Mouse (Mus musculus) lung, embryonic 16.5 days (tissue): Measurements from ENCODE around the gene Arl4c. TPM values are rescaled to one million over a fixed set of nuclear protein-coding genes. Genes with fewer than 3 reads are reported as not detected.
A peak's percentile ranks its signal among the peaks of the same experiment; 100 is the strongest.

Source experiments
- ATAC-seq: fragments of 200-750 bp; cut with Nextera tagmentation; 2 replicates; pipeline ENCODE4 v1.8.0; 2017; ENCODE audit warnings: low read depth, mild to moderate bottlenecking, moderate library complexity
- H3K27ac ChIP-seq: fragments of 300-500 bp; sonication (generic); 2 replicates; pipeline ENCODE4 v1.5.1; 2014; ENCODE audit warnings: mild to moderate bottlenecking, control low read depth, low read length
- H3K27me3 ChIP-seq: fragments of 300-500 bp; sonication (generic); 2 replicates; pipeline ENCODE4 v1.6.1; 2014; ENCODE audit warnings: low read depth, low read length, mixed read lengths; ENCODE audit not compliant: control insufficient read depth, insufficient read depth
- H3K36me3 ChIP-seq: fragments of 300-500 bp; sonication (generic); 2 replicates; pipeline ENCODE4 v1.6.1; 2014; ENCODE audit warnings: low read length; ENCODE audit not compliant: control insufficient read depth, insufficient read depth
- H3K4me1 ChIP-seq: fragments of 300-500 bp; sonication (generic); replicated peaks from 2 replicates; pipeline ENCODE4 v1.6.1; 2014; ENCODE audit warnings: low read length, mixed read lengths; ENCODE audit not compliant: control insufficient read depth, insufficient read depth
- H3K4me2 ChIP-seq: fragments of 300-500 bp; sonication (generic); 2 replicates; pipeline ENCODE4 v1.6.1; 2014; ENCODE audit warnings: low read depth, low read length, control low read depth
- H3K4me3 ChIP-seq: fragments of 300-500 bp; sonication (generic); 2 replicates; pipeline ENCODE4 v1.5.1; 2014; ENCODE audit warnings: mild to moderate bottlenecking, low read length, control low read depth
- H3K9ac ChIP-seq: fragments of 300-500 bp; sonication (generic); 2 replicates; pipeline ENCODE4 v1.6.1; 2014; ENCODE audit warnings: low read length, control low read depth
- H3K9me3 ChIP-seq: fragments of 300-500 bp; sonication (generic); 2 replicates; pipeline ENCODE4 v1.6.1; 2016; ENCODE audit warnings: low read length; ENCODE audit not compliant: control insufficient read depth
- WGBS: fragments of 180-500 bp; shearing (Covaris S2); extraction: QIAGEN DNeasy Blood & Tissue Kit; methylation state at CpG from one replicate; pipeline ENCODE4 v1.1.7; 2014; 5-methylcytosine and 5-hydroxymethylcytosine counted together
- polyA plus RNA-seq: library from polyadenylated mRNA; unstranded; fragments of >200 nt; fragmentation: Nextera tagmentation; extraction: Ambion mirVana; gene quantifications from 2 replicates; pipeline ENCODE4 v1.2.1, GENCODE M21; 2015

Gene Arl4c
- polyA plus RNA-seq, 1 experiment from 2014 or later: 15.2 TPM

- no peak overlapping the region for H3K4me2 ChIP-seq
- H3K9ac ChIP-seq: no peak overlapping the region
- no peaks in the 10 kb centered on the region for H3K36me3 ChIP-seq
- ATAC-seq: 0 out of 2 replicates have a peak, but pooled peaks have one; percentile 18
- H3K4me3 ChIP-seq: no peak overlapping the region
- 36% methylated on average over 6 of the region's 6 CpGs for WGBS
- peaks cover 2% of the 10 kb centered on the region; the same call in 1 of the 2 replicates for H3K4me1 ChIP-seq
- H3K27ac ChIP-seq: no peak overlapping the region
- H3K9me3 ChIP-seq: no peaks in the 10 kb centered on the region
- no peaks in the 10 kb centered on the region for H3K27me3 ChIP-seq
These were observed 5.5 kb upstream of the Arl4c start for GRCm38 (mm10) chr1:88707536-88707935.

- ATAC-seq: peak; percentile 53
- no peaks in the 10 kb centered on the region for H3K9me3 ChIP-seq
- H3K4me3 ChIP-seq: no peak overlapping the region
- no peak overlapping the region for H3K27ac ChIP-seq
- H3K4me2 ChIP-seq: no peak overlapping the region
- H3K36me3 ChIP-seq: no peaks in the 10 kb centered on the region
- under 1% methylated on average over 15 of the region's 15 CpGs for WGBS
- H3K27me3 ChIP-seq: no peaks in the 10 kb centered on the region
- H3K4me1 ChIP-seq: peaks cover 3% of the 10 kb centered on the region; the same call in 1 of the 2 replicates
- H3K9ac ChIP-seq: no peak overlapping the region
These were observed 3.8 kb upstream of the Arl4c start for GRCm38 (mm10) chr1:88705799-88706198.

- ATAC-seq: peak; percentile 7; the same call in 1 of the 2 replicates
- Histone ChIP-seq H3K36me3 (no peaks in the 10 kb centered on the region), H3K27me3 (no peaks in the 10 kb centered on the region), H3K27ac (no peak overlapping the region), H3K9me3 (no peaks in the 10 kb centered on the region), H3K4me1 (peaks cover 3% of the 10 kb centered on the region; the same call in 1 of the 2 replicates), H3K9ac (no peak overlapping the region), H3K4me2 (no peak overlapping the region), H3K4me3 (no peak overlapping the region)
- 41% methylated on average over 6 of the region's 6 CpGs for WGBS
These were observed 3.0 kb upstream of the Arl4c start for GRCm38 (mm10) chr1:88705050-88705449.

- Histone ChIP-seq H3K9ac (peak overlapping the region; percentile 89), H3K27ac (peak overlapping the region; percentile 95), H3K27me3 (no peaks in the 10 kb centered on the region), H3K4me2 (peak overlapping the region; percentile 79), H3K9me3 (no peaks in the 10 kb centered on the region), H3K4me1 (peaks cover 9% of the 10 kb centered on the region; the same call in 1 of the 2 replicates), H3K36me3 (0 out of 2 replicates have a peak, but pooled peaks cover 2% of the 10 kb centered on the region), H3K4me3 (peak overlapping the region; percentile 80)
- under 1% methylated on average over 70 of the region's 78 CpGs for WGBS
- peak; percentile 61 for ATAC-seq
These were observed 810 bp downstream of the Arl4c start for GRCm38 (mm10) chr1:88700961-88701861.

GRCm38 (mm10) chr1:88699856-88700791, 1.9 kb downstream of the Arl4c start:
- H3K4me3 ChIP-seq: peak overlapping the region; percentile 80
- peak overlapping the region; percentile 95 for H3K27ac ChIP-seq
- 0 out of 2 replicates have a peak, but pooled peaks cover 2% of the 10 kb centered on the region for H3K36me3 ChIP-seq
- peaks cover 9% of the 10 kb centered on the region; the same call in 1 of the 2 replicates for H3K4me1 ChIP-seq
- H3K9ac ChIP-seq: peak overlapping the region; percentile 89
- peak overlapping the region; percentile 79 for H3K4me2 ChIP-seq
- 5% methylated on average over 25 of the region's 25 CpGs for WGBS
- H3K9me3 ChIP-seq: no peaks in the 10 kb centered on the region
- H3K27me3 ChIP-seq: no peaks in the 10 kb centered on the region
- ATAC-seq: no peak

- Histone ChIP-seq H3K9ac (peak overlapping the region; percentile 89), H3K27me3 (no peaks in the 10 kb centered on the region), H3K4me2 (peak overlapping the region; percentile 79), H3K4me3 (peak overlapping the region; percentile 80), H3K9me3 (no peaks in the 10 kb centered on the region), H3K27ac (peak overlapping the region; percentile 95), H3K4me1 (peaks cover 9% of the 10 kb centered on the region; the same call in 1 of the 2 replicates), H3K36me3 (0 out of 2 replicates have a peak, but pooled peaks cover 2% of the 10 kb centered on the region)
- no peak for ATAC-seq
- 6% methylated on average over 5 of the region's 5 CpGs for WGBS
These were observed 2.6 kb downstream of the Arl4c start for GRCm38 (mm10) chr1:88699401-88699800.

- H3K9me3 ChIP-seq: no peaks in the 10 kb centered on the region
- no peak for ATAC-seq
- H3K4me3 ChIP-seq: peak overlapping the region; percentile 80
- no peaks in the 10 kb centered on the region for H3K27me3 ChIP-seq
- H3K4me2 ChIP-seq: peak overlapping the region; percentile 79
- peak overlapping the region; percentile 59 for H3K27ac ChIP-seq
- WGBS: 8% methylated on average over 5 of the region's 5 CpGs
- H3K36me3 ChIP-seq: 0 out of 2 replicates have a peak, but pooled peaks cover 2% of the 10 kb centered on the region
- H3K4me1 ChIP-seq: peaks cover 9% of the 10 kb centered on the region; the same call in 1 of the 2 replicates
- peak overlapping the region; percentile 48 for H3K9ac ChIP-seq
These were observed 3.1 kb downstream of the Arl4c start for GRCm38 (mm10) chr1:88698926-88699325.

- Histone ChIP-seq H3K4me1 (peaks cover 9% of the 10 kb centered on the region; the same call in 1 of the 2 replicates), H3K4me3 (peak overlapping the region; percentile 80), H3K27ac (no peak overlapping the region), H3K9me3 (no peaks in the 10 kb centered on the region), H3K9ac (no peak overlapping the region), H3K4me2 (peak overlapping the region; percentile 79), H3K27me3 (no peaks in the 10 kb centered on the region), H3K36me3 (0 out of 2 replicates have a peak, but pooled peaks cover 2% of the 10 kb centered on the region)
- no peak for ATAC-seq
- 76% methylated on average over 6 of the region's 6 CpGs for WGBS
These were observed 3.9 kb downstream of the Arl4c start for GRCm38 (mm10) chr1:88698131-88698530.
